Comparison of ENCODE assay signal across 8 mouse cellular contexts in genomic region chr3:88510421-88511289, GRCm38 (mm10). TPM values are rescaled to one million over a fixed set of nuclear protein-coding genes. Genes with fewer than 3 reads are reported as not detected.
DNase-seq lines count a peak whose midpoint lies in the region; ATAC-seq and TF ChIP-seq lines count a peak whose summit lies in the region.

No protein-coding gene starts in this region.

- no peak for DNase-seq in lung, postnatal 0 days (ENCODE audit: low spot score)
- no peak for DNase-seq in lung, adult 18-20 months
- DNase-seq in forebrain, embryonic 10.5 days (ENCODE audit: extremely low spot score, low spot score), result no peak
- peak; percentile 53 for DNase-seq in splenic B cell, adult 2 months (ENCODE audit: low read depth, low spot score)
- no peak for DNase-seq in embryo, embryonic 10 days (ENCODE audit: low spot score)
- no peak for DNase-seq in right cerebral cortex, postnatal 4 days
- no peak for DNase-seq in urinary bladder, postnatal 25 days (ENCODE audit: low spot score)

- no peak for ATAC-seq in lung, postnatal 0 days
- no peak for ATAC-seq in limb, embryonic 12.5 days (ENCODE audit: insufficient number of reproducible peaks, insufficient read depth, low FRiP score, low TSS enrichment, low read depth)

- H3K4me1 ChIP-seq in lung, postnatal 0 days (ENCODE audit: insufficient read depth, low read depth, low read length), result peaks cover 31% of the 10 kb centered on the region
- peaks cover 70% of the 10 kb centered on the region for H3K4me1 ChIP-seq in forebrain, embryonic 10.5 days
- H3K4me1 ChIP-seq in limb, embryonic 12.5 days (replicated peaks), result peaks cover 64% of the 10 kb centered on the region

- H3K9me3 ChIP-seq in lung, postnatal 0 days (ENCODE audit: low read length), result no peaks in the 10 kb centered on the region
- H3K9me3 ChIP-seq in forebrain, embryonic 10.5 days, result no peaks in the 10 kb centered on the region
- no peaks in the 10 kb centered on the region for H3K9me3 ChIP-seq in limb, embryonic 12.5 days

- 42% methylated on average over 13 of the region's 13 CpGs for WGBS in lung, postnatal 0 days
- WGBS in forebrain, embryonic 10.5 days, result 58% methylated on average over 13 of the region's 13 CpGs
- WGBS in limb, embryonic 12.5 days, result 52% methylated on average over 13 of the region's 13 CpGs

- TF ChIP-seq CTCF in lung, postnatal 0 days (IDR thresholded peaks at IDR 0.05), result no peak

- H3K36me3 ChIP-seq in lung, postnatal 0 days (ENCODE audit: insufficient read depth, low read length), result no peaks in the 10 kb centered on the region
- H3K36me3 ChIP-seq in forebrain, embryonic 10.5 days (replicated peaks), result no peaks in the 10 kb centered on the region
- H3K36me3 ChIP-seq in limb, embryonic 12.5 days, result no peaks in the 10 kb centered on the region
- no peaks in the 10 kb centered on the region for H3K36me3 ChIP-seq in splenic B cell, adult 2 months (ENCODE audit: control insufficient read depth, insufficient read depth, low read length, poor library complexity, severe bottlenecking)

- H3K9ac ChIP-seq in lung, postnatal 0 days (replicated peaks; ENCODE audit: low read depth), result no peak overlapping the region; the same call in 1 of the 2 replicates
- H3K9ac ChIP-seq in limb, embryonic 12.5 days (replicated peaks), result peak overlapping the region; percentile 59; the same call in 1 of the 2 replicates

- H3K4me2 ChIP-seq in lung, postnatal 0 days (replicated peaks; ENCODE audit: low read depth, low read length), result peak overlapping the region; percentile 59
- H3K4me2 ChIP-seq in limb, embryonic 12.5 days, result peak overlapping the region; percentile 61

- TF ChIP-seq EP300 in lung, postnatal 0 days (IDR thresholded peaks at IDR 0.05), result no peak

- no peak overlapping the region for H3K4me3 ChIP-seq in lung, postnatal 0 days (ENCODE audit: low read depth, low read length)
- H3K4me3 ChIP-seq in forebrain, embryonic 10.5 days, result peak overlapping the region; percentile 48
- H3K4me3 ChIP-seq in limb, embryonic 12.5 days (replicated peaks), result peak overlapping the region; percentile 37

- H3K27ac ChIP-seq in lung, postnatal 0 days (ENCODE audit: low read length), result peak overlapping the region; percentile 92
- H3K27ac ChIP-seq in forebrain, embryonic 10.5 days, result peak overlapping the region; percentile 86
- H3K27ac ChIP-seq in limb, embryonic 12.5 days, result peak overlapping the region; percentile 97

- no peaks in the 10 kb centered on the region for H3K27me3 ChIP-seq in lung, postnatal 0 days (replicated peaks; ENCODE audit: insufficient read depth, low read length)
- H3K27me3 ChIP-seq in forebrain, embryonic 10.5 days (ENCODE audit: poor library complexity, severe bottlenecking), result peaks cover under 1% of the 10 kb centered on the region
- no peaks in the 10 kb centered on the region for H3K27me3 ChIP-seq in limb, embryonic 12.5 days
- H3K27me3 ChIP-seq in splenic B cell, adult 2 months (ENCODE audit: control insufficient read depth, insufficient read depth, low read length, poor library complexity, severe bottlenecking), result no peaks in the 10 kb centered on the region

RNA-seq across cellular contexts. Expression of gene Lmna, which starts 0.9 kb away (rescaled TPM):
- polyA plus RNA-seq in lung, postnatal 0 days (2015; fragmentation: Nextera tagmentation; extraction: Ambion mirVana), result 185 and 216 TPM in 2 replicates
- 11.6 and 11.8 TPM in 2 replicates for polyA plus RNA-seq in forebrain, embryonic 10.5 days (2016; fragmentation: Nextera tagmentation; extraction: Ambion mirVana)
- 51.8 and 56.4 TPM in 2 replicates for polyA plus RNA-seq in limb, embryonic 12.5 days (2016; fragmentation: Nextera tagmentation; extraction: Ambion mirVana)

RNA-seq across cellular contexts. Expression of gene Mex3a, which starts 21.5 kb away (rescaled TPM):
- polyA plus RNA-seq in lung, postnatal 0 days (2015; fragmentation: Nextera tagmentation; extraction: Ambion mirVana), result 2.6 and 3.4 TPM in 2 replicates
- 27.4 and 28.6 TPM in 2 replicates for polyA plus RNA-seq in forebrain, embryonic 10.5 days (2016; fragmentation: Nextera tagmentation; extraction: Ambion mirVana)
- 37.4 and 38.0 TPM in 2 replicates for polyA plus RNA-seq in limb, embryonic 12.5 days (2016; fragmentation: Nextera tagmentation; extraction: Ambion mirVana)

RNA-seq across cellular contexts. Expression of gene Rab25, which starts 37.4 kb away (rescaled TPM):
- polyA plus RNA-seq in lung, postnatal 0 days (2015; fragmentation: Nextera tagmentation; extraction: Ambion mirVana), result 61.4 and 61.8 TPM in 2 replicates
- 2.8 and 4.0 TPM in 2 replicates for polyA plus RNA-seq in forebrain, embryonic 10.5 days (2016; fragmentation: Nextera tagmentation; extraction: Ambion mirVana)
- polyA plus RNA-seq in limb, embryonic 12.5 days (2016; fragmentation: Nextera tagmentation; extraction: Ambion mirVana), result 2.6 and 3.5 TPM in 2 replicates

RNA-seq across cellular contexts. Expression of gene Lamtor2, which starts 42.2 kb away (rescaled TPM):
- 138 and 143 TPM in 2 replicates for polyA plus RNA-seq in lung, postnatal 0 days (2015; fragmentation: Nextera tagmentation; extraction: Ambion mirVana)
- polyA plus RNA-seq in forebrain, embryonic 10.5 days (2016; fragmentation: Nextera tagmentation; extraction: Ambion mirVana), result 172 and 174 TPM in 2 replicates
- 134 and 139 TPM in 2 replicates for polyA plus RNA-seq in limb, embryonic 12.5 days (2016; fragmentation: Nextera tagmentation; extraction: Ambion mirVana)

RNA-seq across cellular contexts. Expression of gene Ubqln4, which starts 42.9 kb away (rescaled TPM):
- 18.4 and 22.6 TPM in 2 replicates for polyA plus RNA-seq in lung, postnatal 0 days (2015; fragmentation: Nextera tagmentation; extraction: Ambion mirVana)
- 73.4 and 77.4 TPM in 2 replicates for polyA plus RNA-seq in forebrain, embryonic 10.5 days (2016; fragmentation: Nextera tagmentation; extraction: Ambion mirVana)
- 62.6 and 67.0 TPM in 2 replicates for polyA plus RNA-seq in limb, embryonic 12.5 days (2016; fragmentation: Nextera tagmentation; extraction: Ambion mirVana)

Comparison
In these comparisons a context has a peak if more than half of its experiments do, and no peak if none do; other contexts are left out.
1. RNA of gene Rab25, which starts 37.4 kb away (polyA plus RNA-seq): 61.4 to 61.8 TPM in lung, postnatal 0 days; 2.8 to 4.0 TPM in forebrain, embryonic 10.5 days and 2.6 to 3.5 TPM in limb, embryonic 12.5 days; every median in the first group is over 10 times any median in the second.
2. Peak in every context shown above with its lines, with median percentiles within 50 percentile points of each other: H3K27ac ChIP-seq.